Mouse (Mus musculus): Measurements from ENCODE around the gene Rgl1.

Rgl1 gene

DNA sequence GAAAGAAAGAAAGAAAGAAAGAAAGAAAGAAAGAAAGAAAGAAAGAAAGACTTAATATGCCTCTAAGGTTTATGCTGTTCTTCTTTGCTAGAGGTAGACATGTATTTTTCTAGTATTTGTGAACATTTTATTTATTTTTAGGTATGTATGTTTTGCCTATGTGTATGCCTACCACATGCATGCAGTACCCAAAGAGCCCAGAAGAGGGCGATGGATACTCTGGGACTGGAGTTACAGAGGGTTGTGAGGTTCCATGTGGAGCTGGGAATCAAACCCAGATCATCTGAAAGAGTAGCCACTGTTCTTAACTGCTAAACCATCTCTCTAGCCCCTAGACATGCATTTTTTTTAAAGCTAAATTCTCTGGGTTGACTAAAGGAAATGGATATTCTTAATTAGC is 147.8 kb downstream of the Rgl1 start:
- DNase-seq (ENCODE audit: extremely low read depth, low read depth), result no peak

DNA sequence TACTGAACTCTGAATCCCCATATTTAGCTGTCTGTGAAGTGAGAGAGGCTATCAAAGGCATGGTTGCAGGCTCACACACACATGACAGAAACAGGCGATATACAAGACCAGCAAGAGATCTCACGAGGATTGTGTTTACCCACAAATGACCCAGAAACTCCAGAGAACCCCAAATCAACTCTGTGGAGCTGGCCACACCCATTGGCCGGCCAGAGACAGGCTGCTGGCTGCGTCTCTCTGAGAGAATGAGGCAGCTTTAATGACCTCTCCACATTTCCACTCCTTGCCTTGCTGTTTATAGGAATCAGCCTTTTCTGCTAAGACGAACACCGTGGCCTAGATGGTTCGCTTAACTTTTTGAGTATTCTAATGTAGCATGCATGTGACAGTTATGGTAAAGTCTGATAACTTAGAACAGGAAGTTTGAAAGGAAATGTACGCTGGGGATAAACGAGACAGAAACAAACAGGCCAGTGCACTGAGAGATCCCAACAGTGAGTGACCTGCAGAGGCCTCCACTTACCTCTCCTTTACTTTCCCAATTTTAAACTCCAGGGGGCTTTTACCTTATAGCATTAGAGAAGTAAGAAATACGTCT is 148.3 kb downstream of the Rgl1 start:
- peak; percentile 92 for DNase-seq (ENCODE audit: extremely low read depth, low read depth)

DNA sequence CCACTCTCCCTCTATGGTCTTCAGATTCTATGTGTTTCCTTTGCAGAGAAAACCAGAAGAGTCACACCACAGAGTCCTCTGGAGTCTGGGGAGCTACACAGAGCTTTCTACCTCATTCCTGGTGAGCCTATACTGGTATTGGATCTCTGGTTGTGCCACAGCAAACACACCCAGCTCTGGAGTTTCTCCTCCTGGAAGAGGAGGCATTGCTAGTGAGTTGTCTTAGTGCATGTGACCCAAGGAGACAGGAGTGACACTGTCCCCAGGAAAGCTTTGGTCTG is 149.4 kb downstream of the Rgl1 start:
- no peak for DNase-seq (ENCODE audit: extremely low read depth, low read depth)

DNA sequence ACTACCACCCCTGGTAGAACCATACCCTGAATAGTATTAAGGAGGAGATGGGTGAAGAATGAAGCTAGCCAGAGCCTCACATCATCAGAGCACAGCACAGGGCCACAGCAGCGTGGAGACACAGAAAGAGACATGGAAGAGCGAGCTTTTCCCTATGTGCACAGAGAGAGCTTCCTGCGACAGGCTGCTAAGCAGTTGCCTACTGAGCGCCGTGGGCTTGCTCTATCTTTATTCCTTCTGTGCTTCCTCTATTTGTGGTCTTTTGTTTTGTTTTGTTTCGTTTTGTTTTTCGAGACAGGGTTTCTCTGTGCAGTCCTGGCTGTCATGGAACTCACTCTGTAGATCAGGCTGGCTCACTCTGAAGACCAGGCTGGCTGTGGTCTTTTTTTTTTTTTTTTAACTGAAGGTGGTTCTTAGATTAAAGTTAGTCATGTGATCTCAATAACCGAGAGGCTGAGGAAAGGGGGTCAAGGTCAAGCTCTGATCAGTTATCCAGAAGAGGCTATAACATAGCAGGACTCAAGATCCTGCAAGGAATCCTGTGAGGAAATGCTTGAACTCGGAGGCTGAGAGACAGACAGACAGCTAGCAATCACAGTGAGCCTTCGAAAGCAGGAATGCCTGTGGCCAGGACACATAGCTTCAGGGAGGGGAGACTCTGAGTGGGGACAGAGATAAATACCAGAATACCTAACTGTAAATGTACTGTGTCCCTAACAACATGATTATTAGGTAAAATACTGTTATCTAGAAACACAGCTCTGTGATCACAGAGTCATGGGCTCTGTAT is 150.0 kb downstream of the Rgl1 start:
- DNase-seq (ENCODE audit: extremely low read depth, low read depth), result no peak

DNA sequence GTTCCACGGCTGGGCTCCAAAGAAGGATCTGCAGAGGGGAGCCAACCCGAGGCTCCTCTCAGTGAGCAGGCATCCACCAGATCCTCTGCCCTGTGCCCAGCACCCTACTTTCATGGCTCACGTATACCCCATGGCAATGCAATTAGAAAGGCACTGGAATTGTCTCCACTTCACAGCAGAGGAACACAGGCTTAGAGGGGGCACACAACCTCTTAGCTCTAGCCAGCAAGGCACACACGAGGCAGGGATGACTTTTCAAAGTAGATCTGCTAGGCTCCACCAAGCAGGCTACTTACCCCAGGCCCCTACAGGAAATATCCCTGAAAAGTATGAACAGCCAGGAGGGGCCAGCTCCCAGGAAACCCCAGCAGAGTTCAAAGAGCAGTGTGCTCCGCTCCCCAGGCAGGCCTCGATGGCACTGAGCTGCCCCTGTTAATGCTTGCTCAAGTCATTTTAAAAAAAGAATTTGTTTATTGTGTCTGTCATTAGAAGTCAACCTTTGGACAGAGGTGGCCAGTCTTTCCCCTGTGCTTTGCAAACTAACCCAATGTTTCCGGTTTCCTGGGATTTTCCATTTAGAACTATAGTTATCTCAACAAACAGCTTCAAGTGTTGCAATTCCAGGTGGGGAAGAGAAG is 151.3 kb downstream of the Rgl1 start:
- no peak for DNase-seq (ENCODE audit: extremely low read depth, low read depth)

DNA sequence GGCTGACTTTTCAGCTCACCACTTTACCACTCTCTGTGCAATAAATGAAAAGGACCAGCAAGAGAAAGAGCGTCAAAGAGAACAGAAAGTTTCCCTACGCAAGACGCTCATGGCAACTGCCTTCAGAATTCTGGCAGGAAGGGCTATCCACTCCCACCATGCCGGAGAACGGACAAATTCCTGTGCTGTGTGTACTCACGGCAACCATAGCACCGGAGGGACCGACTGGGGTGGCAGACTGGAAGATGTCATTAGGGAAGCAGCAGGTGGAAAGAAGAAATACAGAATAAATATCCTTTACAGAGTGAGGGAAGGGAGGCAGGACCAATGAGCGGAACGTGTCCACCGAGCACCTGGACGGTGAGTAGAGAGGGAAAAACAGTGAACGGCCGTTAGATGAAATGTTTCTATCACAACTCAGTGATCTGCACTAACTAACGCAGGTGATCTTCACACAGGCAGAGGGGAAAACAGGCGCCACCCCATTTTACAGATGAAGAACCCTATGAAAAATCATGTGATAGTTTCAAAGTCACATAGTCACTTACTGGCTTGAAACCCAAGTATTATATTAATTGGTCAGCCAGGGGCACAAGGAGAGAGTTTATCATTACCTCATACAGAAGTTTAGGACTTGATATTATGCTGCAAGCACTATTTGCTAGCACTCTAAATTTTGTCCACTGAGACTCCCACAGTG is 152.8 kb downstream of the Rgl1 start:
- no peak for DNase-seq (ENCODE audit: extremely low read depth, low read depth)

DNA sequence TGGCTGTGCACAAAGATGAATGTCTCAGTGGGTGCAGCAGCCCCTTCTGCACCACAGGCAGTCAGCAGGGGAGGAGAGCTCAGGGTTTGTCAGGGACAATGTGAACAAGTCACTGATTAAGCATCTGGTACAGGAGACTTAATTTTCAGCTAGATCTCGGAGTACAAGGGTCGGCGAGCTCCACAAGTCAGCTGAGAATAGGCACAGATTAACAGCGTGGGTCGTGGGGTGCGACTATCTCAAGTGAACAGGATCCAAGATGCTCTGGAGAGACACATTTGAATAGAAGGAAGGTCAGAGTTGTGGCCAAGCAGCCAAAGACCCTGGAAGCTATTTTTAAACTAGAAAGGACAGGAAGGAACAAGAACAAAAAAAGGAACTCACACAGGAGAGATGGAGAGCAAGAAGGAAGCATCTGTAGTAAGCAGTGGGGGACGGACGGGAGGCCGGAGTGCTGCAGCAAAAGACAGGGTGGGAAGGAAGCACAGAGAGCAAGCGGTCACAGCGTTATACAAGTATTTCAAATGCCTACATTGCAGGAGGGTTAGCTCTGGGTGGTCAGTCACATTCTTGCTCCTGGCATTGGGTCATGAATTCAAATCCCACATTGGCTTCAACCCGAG is 153.5 kb downstream of the Rgl1 start:
- no peak for DNase-seq (ENCODE audit: extremely low read depth, low read depth)

DNA sequence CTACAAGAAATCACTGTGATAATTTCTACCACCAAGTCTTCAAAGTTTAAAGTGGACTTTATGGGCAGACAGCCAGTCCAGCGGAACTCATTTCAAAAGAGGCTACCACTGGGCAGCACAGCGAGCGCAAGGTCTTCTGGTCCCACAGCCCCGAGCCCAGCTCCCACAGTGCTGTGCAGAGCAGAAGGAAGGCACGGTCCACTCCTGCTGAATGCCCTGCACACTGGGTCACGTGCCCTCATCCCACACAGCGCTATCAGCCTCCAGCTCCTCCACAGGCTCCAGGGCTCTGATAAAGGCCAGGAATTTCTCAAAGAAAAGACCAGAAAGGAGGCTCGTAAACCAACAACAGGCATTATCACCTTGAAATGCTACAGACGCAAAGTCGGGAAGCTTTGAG is 156.6 kb downstream of the Rgl1 start:
- DNase-seq (ENCODE audit: extremely low read depth, low read depth), result no peak

DNA sequence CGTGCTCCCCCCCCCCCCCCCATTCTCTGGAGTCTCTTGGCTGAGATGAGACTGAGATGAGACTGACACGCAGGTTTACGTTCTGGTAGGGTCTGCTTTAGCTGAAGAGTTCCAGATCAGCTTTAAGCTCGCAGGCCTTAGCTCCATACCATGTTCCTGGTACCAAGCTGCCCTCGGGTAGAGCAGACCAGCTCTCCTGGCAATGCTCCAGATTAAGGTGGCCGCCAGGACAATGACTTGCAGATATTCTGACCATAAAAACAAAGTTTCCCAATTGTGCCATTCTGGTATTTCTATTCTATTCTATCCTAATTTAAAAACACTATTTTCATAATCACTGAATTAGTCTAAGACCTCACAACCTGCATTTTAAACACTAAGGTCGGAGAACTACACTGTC is 157.1 kb downstream of the Rgl1 start:
- no peak for DNase-seq (ENCODE audit: extremely low read depth, low read depth)

DNA sequence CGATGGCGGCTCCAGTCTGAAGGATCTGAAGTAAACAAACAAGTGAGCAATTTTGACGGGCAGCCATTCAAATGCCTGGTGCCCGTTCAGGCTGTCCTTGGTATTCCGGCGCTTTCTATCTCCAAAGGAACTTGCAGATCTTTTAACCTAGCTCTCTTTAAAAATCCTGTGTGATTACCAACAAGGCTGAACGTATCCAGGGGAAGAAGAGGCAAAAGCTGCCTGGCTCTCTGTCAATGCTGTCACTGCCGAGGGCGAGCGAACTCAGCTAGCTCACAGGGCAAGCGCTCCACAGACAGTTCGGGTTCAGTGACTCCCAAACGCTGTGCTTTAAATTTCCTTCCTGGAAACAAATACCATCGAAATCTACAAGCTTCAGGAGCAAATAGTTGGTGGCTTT is 158.4 kb downstream of the Rgl1 start:
- no peak for DNase-seq (ENCODE audit: extremely low read depth, low read depth)

DNA sequence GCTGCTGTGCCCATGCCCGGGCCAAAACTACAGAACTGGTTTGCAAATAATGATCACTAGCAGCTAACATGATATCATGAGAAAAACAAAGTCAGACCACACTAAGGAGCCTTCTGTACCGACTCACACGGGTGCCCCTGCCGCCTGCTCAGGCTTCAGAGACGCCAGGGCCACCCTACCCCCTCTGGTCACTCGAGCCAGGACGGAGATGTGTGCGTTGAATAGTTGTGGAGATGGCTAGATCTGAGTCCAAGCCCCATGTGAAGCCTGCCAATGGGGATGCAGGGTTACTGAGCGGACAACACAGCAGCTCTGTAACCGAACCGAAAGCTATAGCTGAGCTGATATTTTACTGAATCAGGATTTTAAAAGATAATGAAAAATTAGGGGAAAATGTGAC is 159.4 kb downstream of the Rgl1 start:
- DNase-seq (ENCODE audit: extremely low read depth, low read depth), result no peak

DNA sequence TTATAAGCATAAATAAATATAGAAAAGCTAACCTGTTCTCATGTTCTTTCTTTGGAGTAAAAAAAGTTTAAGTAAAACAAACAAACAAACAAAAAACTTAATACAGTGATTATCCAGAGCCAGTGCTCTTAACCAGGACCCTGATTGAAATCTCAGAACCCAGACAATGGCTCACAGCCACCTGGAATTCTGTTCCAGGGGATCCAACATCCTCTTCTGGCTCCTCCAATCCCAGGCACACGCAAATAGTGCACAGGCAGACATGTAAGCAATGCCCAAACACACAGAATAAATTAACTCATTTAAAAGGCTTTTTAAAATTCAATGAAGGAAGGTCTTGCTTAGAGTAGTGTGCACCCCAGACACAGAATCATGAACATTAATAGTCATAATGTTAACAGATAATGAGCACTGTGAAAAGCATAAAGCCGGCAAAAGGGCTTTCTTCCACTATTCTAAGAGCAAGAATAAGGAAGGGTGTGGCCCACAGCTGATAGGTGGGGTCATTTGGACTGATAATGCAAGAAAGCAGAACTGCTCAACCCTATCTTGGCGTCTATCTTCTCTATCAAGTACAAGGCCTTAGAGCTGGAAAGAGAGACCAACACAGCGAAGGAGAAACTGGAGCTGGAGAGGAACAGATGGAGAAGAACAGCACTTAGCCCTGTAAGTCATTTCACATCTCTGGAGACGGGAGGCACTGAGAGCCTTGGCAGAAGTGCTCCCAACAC is 160.1 kb downstream of the Rgl1 start:
- peak; percentile 80 for DNase-seq (ENCODE audit: extremely low read depth, low read depth)

DNA sequence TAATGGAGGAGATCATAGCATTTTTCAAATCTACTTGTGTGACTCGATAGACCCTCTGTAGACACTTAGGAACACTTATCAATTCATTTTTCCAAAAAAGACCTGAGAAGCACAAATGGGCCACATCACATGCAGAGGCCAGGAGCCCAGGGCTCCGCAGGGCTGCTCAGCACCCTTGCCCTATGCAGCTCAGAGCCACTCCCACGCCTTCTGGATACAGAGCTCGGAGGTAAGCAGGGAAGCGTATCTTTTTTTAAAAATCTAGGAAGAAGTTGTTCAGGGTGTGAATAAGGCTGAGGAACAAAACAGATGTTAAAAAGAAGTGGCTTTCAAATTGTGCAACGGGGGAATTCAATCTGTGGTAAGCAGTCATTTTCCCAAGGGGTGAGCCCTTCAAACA is 162.0 kb downstream of the Rgl1 start:
- no peak for DNase-seq (ENCODE audit: extremely low read depth, low read depth)

DNA sequence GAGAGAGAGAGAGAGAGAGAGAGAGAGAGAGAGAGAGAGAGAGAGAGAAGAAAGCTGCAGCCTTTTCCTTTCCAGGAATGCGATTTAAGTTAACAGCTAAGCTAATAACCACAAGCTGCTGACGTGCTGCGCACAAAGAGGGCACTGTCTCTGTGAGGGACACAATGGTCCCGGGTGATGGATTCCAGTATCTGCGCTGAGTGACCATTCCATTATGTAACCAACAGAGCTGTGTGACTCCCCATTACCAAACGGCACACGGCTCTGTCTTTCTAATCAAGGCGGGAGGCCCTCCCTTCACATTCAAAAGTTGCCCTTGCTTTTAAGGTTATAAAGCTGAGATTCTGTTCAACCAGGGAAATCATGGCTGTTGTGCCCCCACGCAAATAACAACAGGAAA is 162.5 kb downstream of the Rgl1 start:
- DNase-seq (ENCODE audit: extremely low read depth, low read depth), result no peak

DNA sequence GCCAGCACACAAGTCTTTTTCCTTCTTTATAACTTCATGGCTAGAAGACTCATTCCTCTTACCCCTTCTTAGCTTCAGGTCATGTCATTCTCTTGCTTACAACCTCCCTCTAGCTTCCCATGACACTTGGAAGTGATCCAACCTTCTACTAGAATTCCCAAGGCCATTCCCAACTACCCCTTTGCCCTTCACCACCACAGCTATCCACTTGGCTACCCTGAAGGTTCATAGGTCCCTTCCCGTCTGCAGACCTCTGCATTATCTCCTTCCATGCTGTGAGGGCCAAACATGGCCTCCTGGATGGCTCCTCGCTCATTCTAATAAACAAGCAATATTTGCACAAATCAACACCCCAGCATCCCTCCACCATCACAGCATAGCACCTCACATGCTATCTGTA is 165.7 kb downstream of the Rgl1 start:
- no peak for DNase-seq (ENCODE audit: extremely low read depth, low read depth)

DNA sequence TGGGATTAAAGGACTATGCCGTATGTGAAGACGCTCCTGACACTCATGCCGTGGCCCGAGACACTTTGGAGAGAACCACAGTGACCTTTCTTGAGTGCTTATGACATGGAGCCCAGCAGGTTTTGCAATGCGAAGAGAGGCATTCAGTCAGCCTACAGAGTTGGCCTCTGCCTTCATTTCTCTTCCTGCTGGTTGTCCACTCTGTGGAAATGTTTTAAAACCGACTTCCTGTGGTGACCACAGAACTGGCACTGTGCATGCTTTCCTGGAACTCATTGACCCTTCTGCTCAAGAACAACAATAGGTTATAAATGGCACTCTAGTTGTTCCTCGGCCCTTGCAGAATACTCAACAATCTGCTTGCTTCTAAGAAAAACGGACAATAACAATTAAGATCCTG is 166.8 kb downstream of the Rgl1 start:
- no peak for DNase-seq (ENCODE audit: extremely low read depth, low read depth)

DNA sequence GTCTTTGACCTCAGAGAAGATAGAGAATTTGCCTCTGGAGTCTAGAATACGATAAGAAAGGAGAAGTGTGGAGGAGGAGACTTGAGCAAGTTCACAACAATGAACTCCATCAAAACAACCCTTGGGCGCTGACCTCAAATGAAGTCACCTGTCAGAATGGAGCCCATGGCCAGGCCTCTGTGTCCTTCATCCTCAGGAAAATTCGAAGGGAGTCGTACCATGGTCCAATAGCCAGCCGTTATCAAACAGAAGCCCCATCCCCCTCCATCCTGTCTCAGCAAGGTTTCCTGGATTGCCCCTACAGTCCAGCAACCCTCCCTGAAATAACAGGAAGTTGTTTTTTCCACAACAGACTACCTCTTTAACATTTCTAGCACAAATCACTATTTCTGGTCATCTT is 171.5 kb downstream of the Rgl1 start:
- DNase-seq (ENCODE audit: extremely low read depth, low read depth), result no peak

DNA sequence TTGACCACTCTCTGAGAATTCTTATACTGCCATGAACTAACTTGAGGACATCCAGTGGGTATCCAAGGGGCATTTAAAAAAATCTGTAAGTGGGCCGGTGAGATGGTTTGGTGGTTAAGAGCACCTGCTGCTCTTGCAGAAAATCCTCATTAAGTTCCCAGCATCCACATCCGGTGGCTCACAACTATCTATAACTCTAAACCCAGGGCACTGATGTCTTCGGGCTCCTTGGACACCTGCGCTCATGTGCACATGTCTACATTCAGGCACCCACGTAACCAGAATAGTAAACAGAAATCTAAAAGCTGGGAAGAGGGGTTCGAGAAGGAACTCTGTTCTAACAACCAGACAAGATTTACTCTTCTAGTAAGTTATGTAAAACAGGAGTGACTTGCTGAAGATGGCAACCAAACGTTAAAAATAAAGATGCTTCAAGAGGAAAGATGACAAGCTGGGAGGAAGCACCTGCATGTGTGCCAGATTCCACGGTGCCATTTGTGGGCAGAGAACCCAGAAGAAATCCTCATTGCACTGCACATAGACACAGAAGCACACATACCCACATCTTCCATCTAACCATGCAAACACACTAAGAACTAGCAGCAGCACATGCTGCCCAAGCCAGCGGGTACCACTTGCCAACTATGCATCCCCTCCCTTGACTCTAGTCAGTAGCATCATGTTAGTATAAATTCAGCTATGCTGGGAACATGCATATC is 172.2 kb downstream of the Rgl1 start:
- DNase-seq (ENCODE audit: extremely low read depth, low read depth), result no peak

DNA sequence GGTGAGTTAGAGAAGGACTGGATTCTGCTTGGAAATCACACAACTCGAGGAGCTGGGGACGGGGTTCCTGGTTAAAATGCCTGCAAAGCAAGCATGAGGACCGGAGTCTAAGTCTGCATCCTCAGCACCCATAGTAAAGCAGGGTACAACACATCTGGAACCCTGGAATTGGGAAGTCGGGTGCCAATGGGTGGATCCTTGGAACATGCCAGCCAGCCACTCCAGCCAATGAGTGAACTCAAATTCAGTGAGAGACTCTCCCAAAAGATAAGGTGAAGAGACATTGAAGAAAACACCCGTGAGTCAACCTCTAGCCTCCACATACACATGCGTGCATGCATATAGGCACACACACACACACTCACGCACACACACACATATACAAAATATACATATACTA is 172.8 kb downstream of the Rgl1 start:
- no peak for DNase-seq (ENCODE audit: extremely low read depth, low read depth)

DNA sequence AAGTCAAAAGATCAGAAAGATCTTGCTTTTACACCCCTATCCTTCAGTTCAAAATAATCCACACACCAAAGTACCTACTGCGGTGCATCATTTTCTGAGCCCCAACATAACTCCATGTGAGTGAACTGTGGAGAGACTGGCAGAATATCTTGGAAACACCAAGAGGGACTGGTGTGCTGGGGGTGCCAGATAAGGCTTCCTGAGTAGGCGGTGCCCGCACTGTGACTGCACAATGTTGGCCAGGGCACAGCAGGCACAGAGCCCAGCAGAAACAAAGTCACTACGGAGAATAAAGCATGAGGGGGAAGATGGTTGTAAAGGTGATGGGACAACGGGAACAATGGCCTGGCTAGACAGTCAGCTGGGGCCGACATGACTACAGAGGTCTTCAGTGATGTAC is 173.5 kb downstream of the Rgl1 start:
- peak; percentile 75 for DNase-seq (ENCODE audit: extremely low read depth, low read depth)

Data from MEL-GATA-1-ER (cell line).